In the genomic region with DNA sequence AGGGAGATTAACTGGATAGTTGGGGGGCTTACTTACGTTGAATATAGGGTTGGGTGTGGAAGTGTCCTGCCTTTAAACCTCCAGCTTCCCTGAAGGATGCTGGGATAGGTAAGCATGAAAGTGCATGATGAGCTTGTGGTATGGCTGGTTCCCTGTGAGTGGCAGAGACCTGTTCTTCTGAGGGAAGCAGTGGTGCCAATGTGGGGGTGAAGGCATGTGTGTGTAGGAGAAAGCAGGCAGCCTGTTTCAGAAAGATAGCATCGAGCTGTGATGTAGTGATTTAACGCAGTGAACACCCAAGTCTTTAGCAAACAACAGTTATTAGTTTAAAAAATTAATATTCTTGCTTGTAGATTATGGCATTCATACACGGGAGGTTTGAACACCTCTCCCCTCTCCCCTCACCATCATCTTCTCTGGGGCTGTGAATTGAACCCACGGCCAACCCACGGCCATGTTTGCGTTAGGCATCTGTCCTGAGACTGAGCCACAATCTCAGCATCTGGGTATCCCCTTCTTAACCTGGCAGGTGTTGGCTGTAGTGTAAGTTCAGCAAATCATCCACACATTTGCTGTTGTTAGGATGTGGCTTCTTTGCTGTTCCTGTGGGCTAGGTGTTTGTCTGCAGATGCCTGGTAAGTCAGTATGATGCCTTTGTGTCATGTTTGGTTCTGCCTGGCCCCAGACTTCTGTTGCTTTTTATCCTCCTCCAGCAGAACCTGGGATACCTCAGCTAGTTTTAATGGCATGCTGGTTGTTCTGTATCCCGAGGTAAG, we compare ENCODE assay signal across 14 mouse cellular contexts. TPM values are rescaled to one million over a fixed set of nuclear protein-coding genes. Genes with fewer than 3 reads are reported as not detected.
DNase-seq lines count a peak whose midpoint lies in the region; ATAC-seq and TF ChIP-seq lines count a peak whose summit lies in the region.
"Had no signal": no experiment of that assay in that cellular context is flagged by ENCODE, and none has a peak within 500 bp of the region (broad histone marks: within the 10 kb centered on the region; RNA-seq: fewer than 3 reads in every experiment).

No protein-coding gene starts in this region.

- TF ChIP-seq POLR2A in cerebellum, adult 2 months (IDR thresholded peaks at IDR 0.05; ENCODE audit: borderline replicate concordance, insufficient read depth, low read length): no peak

- H3K36me3 ChIP-seq in hindbrain, embryonic 15.5 days: no peaks in the 10 kb centered on the region
- H3K36me3 ChIP-seq in hindbrain, embryonic 16.5 days (ENCODE audit: control insufficient read depth, insufficient read depth, low read length): no peaks in the 10 kb centered on the region
- H3K36me3 ChIP-seq in neural tube, embryonic 13.5 days: no peaks in the 10 kb centered on the region
- H3K36me3 ChIP-seq in intestine, embryonic 16.5 days (ENCODE audit: control insufficient read depth, insufficient read depth, low read length): no peaks in the 10 kb centered on the region
- H3K36me3 ChIP-seq: lung, embryonic 15.5 days had no signal

- peak overlapping the region; percentile 76 for H3K27ac ChIP-seq in cerebellum, adult 2 months (ENCODE audit: insufficient read depth, low read length)
- peak overlapping the region; percentile 7; the same call in 1 of the 2 replicates for H3K27ac ChIP-seq in hindbrain, embryonic 15.5 days (replicated peaks)
- H3K27ac ChIP-seq in hindbrain, embryonic 16.5 days (ENCODE audit: low read depth, low read length): no peak overlapping the region
- H3K27ac ChIP-seq in neural tube, embryonic 13.5 days (replicated peaks): 0 out of 2 replicates have a peak overlapping the region, but pooled peaks have one; percentile 2
- H3K27ac ChIP-seq in intestine, embryonic 16.5 days (ENCODE audit: low read length): no peak overlapping the region
- H3K27ac ChIP-seq: lung, embryonic 15.5 days had no signal

- no peak for TF ChIP-seq CTCF in cerebellum, adult 2 months (IDR thresholded peaks at IDR 0.05; ENCODE audit: borderline replicate concordance, insufficient read depth, low read depth, low read length)

- peak in 1 of 2 experiments; percentile 25 for DNase-seq in cerebellum, adult 2 months
- no peak for DNase-seq in cerebellum, adult 8-10 months
- DNase-seq in neural tube, embryonic 10.5 days (ENCODE audit: extremely low spot score, low spot score): no peak
- no peak for DNase-seq in gastrocnemius, adult 8-10 months (ENCODE audit: low spot score in 2 of 2)
- DNase-seq: adrenal gland, postnatal 14 days; gastrocnemius, postnatal 10 days; midbrain, embryonic 14.5 days had no signal

- H3K9ac ChIP-seq in hindbrain, embryonic 15.5 days: no peak overlapping the region
- H3K9ac ChIP-seq in hindbrain, embryonic 16.5 days (ENCODE audit: low read depth, low read length): no peak overlapping the region
- H3K9ac ChIP-seq in neural tube, embryonic 13.5 days: no peak overlapping the region
- no peak overlapping the region for H3K9ac ChIP-seq in intestine, embryonic 16.5 days (ENCODE audit: low read depth, low read length)
- H3K9ac ChIP-seq: lung, embryonic 15.5 days had no signal

- H3K4me3 ChIP-seq in cerebellum, adult 2 months (replicated peaks; ENCODE audit: insufficient read depth, low read depth, low read length): no peak overlapping the region
- no peak overlapping the region for H3K4me3 ChIP-seq in hindbrain, embryonic 15.5 days
- H3K4me3 ChIP-seq in hindbrain, embryonic 16.5 days (ENCODE audit: low read length): no peak overlapping the region
- H3K4me3 ChIP-seq in neural tube, embryonic 13.5 days: no peak overlapping the region
- no peak overlapping the region for H3K4me3 ChIP-seq in intestine, embryonic 16.5 days (ENCODE audit: low read length)
- H3K4me3 ChIP-seq: lung, embryonic 15.5 days had no signal

- no peak for ATAC-seq in hindbrain, embryonic 15.5 days (ENCODE audit: low FRiP score, low read depth)
- ATAC-seq in hindbrain, embryonic 16.5 days: no peak
- ATAC-seq in neural tube, embryonic 13.5 days (ENCODE audit: low read depth): no peak
- no peak for ATAC-seq in intestine, embryonic 16.5 days

- no peaks in the 10 kb centered on the region for H3K9me3 ChIP-seq in hindbrain, embryonic 15.5 days
- H3K9me3 ChIP-seq in hindbrain, embryonic 16.5 days (ENCODE audit: control insufficient read depth, low read length): no peaks in the 10 kb centered on the region
- H3K9me3 ChIP-seq in neural tube, embryonic 13.5 days: no peaks in the 10 kb centered on the region
- no peaks in the 10 kb centered on the region for H3K9me3 ChIP-seq in intestine, embryonic 16.5 days (ENCODE audit: control insufficient read depth, low read length)
- H3K9me3 ChIP-seq: lung, embryonic 15.5 days had no signal

- peaks cover 8% of the 10 kb centered on the region for H3K4me1 ChIP-seq in cerebellum, adult 2 months (ENCODE audit: control insufficient read depth, insufficient read depth, low read length)
- peaks cover 32% of the 10 kb centered on the region; the same call in 1 of the 2 replicates for H3K4me1 ChIP-seq in hindbrain, embryonic 15.5 days (replicated peaks)
- H3K4me1 ChIP-seq in hindbrain, embryonic 16.5 days (ENCODE audit: control insufficient read depth, insufficient read depth, low read depth, low read length): 0 out of 2 replicates have a peak, but pooled peaks cover 3% of the 10 kb centered on the region
- H3K4me1 ChIP-seq in neural tube, embryonic 13.5 days (replicated peaks): peaks cover 66% of the 10 kb centered on the region
- H3K4me1 ChIP-seq in intestine, embryonic 16.5 days (ENCODE audit: control insufficient read depth, insufficient read depth, low read length): no peaks in the 10 kb centered on the region

- 76% methylated on average over 8 of the region's 8 CpGs for WGBS in cerebellum, adult 2 months
- WGBS in hindbrain, embryonic 15.5 days: 77% methylated on average over 8 of the region's 8 CpGs
- 83% methylated on average over 8 of the region's 8 CpGs for WGBS in hindbrain, embryonic 16.5 days
- WGBS in neural tube, embryonic 13.5 days: 84% methylated on average over 8 of the region's 8 CpGs
- WGBS in intestine, embryonic 16.5 days: 81% methylated on average over 8 of the region's 8 CpGs

- no peak overlapping the region for H3K4me2 ChIP-seq in hindbrain, embryonic 15.5 days
- no peak overlapping the region for H3K4me2 ChIP-seq in hindbrain, embryonic 16.5 days (ENCODE audit: low read length)
- no peak overlapping the region for H3K4me2 ChIP-seq in neural tube, embryonic 13.5 days
- no peak overlapping the region for H3K4me2 ChIP-seq in intestine, embryonic 16.5 days (ENCODE audit: low read depth, low read length)
- H3K4me2 ChIP-seq: liver, embryonic 11.5 days; lung, embryonic 15.5 days had no signal

- H3K27me3 ChIP-seq in cerebellum, adult 2 months (ENCODE audit: control insufficient read depth, insufficient read depth, low read length): no peaks in the 10 kb centered on the region
- no peaks in the 10 kb centered on the region for H3K27me3 ChIP-seq in hindbrain, embryonic 15.5 days
- H3K27me3 ChIP-seq in hindbrain, embryonic 16.5 days (replicated peaks; ENCODE audit: control insufficient read depth, insufficient read depth, low read length): no peaks in the 10 kb centered on the region
- H3K27me3 ChIP-seq in neural tube, embryonic 13.5 days: no peaks in the 10 kb centered on the region
- no peaks in the 10 kb centered on the region for H3K27me3 ChIP-seq in intestine, embryonic 16.5 days (replicated peaks; ENCODE audit: control insufficient read depth, insufficient read depth, low read length)
- H3K27me3 ChIP-seq: CH12.LX had no signal

RNA-seq across cellular contexts. Expression of a gene that starts 17.5 kb away (rescaled TPM):
- 13.2 and 15.6 TPM in 2 replicates for polyA plus RNA-seq in cerebellum, adult 2 months (2012; rRNA removed)
- polyA plus RNA-seq in hindbrain, embryonic 15.5 days (2015; fragmentation: Nextera tagmentation; extraction: Ambion mirVana): 2.8 and 5.2 TPM in 2 replicates
- 2.9 and 3.7 TPM in 2 replicates for polyA plus RNA-seq in hindbrain, embryonic 16.5 days (2015; fragmentation: Nextera tagmentation; extraction: Ambion mirVana)
- polyA plus RNA-seq in neural tube, embryonic 13.5 days (2015; fragmentation: Nextera tagmentation; extraction: Ambion mirVana): 3.5 and 4.0 TPM in 2 replicates
- polyA plus RNA-seq in intestine, embryonic 16.5 days (2015; fragmentation: Nextera tagmentation; extraction: Ambion mirVana): 4.7 and 5.5 TPM in 2 replicates
- total RNA-seq in gastrocnemius, adult 8-10 months (2022): 10 to 100 TPM; 12.1 to 14.2 (median 13.1) TPM

Comparison
In these comparisons a context has a peak if more than half of its experiments do, and no peak if none do; other contexts are left out.
1. H3K27ac ChIP-seq: peak in cerebellum, adult 2 months (single experiment), hindbrain, embryonic 15.5 days (single experiment) and neural tube, embryonic 13.5 days (single experiment); none in hindbrain, embryonic 16.5 days (single experiment) and intestine, embryonic 16.5 days (single experiment).